Mouse (Mus musculus): ENCODE data around the gene Siah2. TPM values are rescaled to one million over a fixed set of nuclear protein-coding genes. Genes with fewer than 3 reads are reported as not detected.

Gene Siah2
- polyA plus RNA-seq, 1 experiment from 2014 or later: 3.4 TPM

- Histone ChIP-seq H3K4me2 (ENCODE audit: low read depth, low read length) (peak overlapping the region; percentile 41), H3K36me3 (ENCODE audit: control insufficient read depth, insufficient read depth) (no peaks in the 10 kb centered on the region), H3K9me3 (replicated peaks; ENCODE audit: control insufficient read depth, low read length) (no peaks in the 10 kb centered on the region), H3K27ac (ENCODE audit: low read length) (no peak overlapping the region), H3K4me1 (ENCODE audit: control insufficient read depth, low read depth, low read length) (peaks cover 11% of the 10 kb centered on the region), H3K9ac (ENCODE audit: low read depth, low read length) (no peak overlapping the region), H3K27me3 (ENCODE audit: control insufficient read depth, insufficient read depth, low read depth, low read length) (peaks cover 13% of the 10 kb centered on the region), H3K4me3 (ENCODE audit: low read depth, low read length) (peak overlapping the region; percentile 13; the same call in 1 of the 2 replicates)
- ATAC-seq (ENCODE audit: low read depth): no peak
- WGBS (ENCODE audit: insufficient replicate concordance): 63% methylated on average over 3 of the region's 3 CpGs
Measured at GRCm38 (mm10) chr3:58689721-58690120, 2.5 kb downstream of the Siah2 start.

GRCm38 (mm10) chr3:58689105-58689504, 3.1 kb downstream of the Siah2 start:
- Histone ChIP-seq H3K27ac (ENCODE audit: low read length) (no peak overlapping the region), H3K36me3 (ENCODE audit: control insufficient read depth, insufficient read depth) (no peaks in the 10 kb centered on the region), H3K27me3 (ENCODE audit: control insufficient read depth, insufficient read depth, low read depth, low read length) (peaks cover 13% of the 10 kb centered on the region), H3K4me3 (ENCODE audit: low read depth, low read length) (no peak overlapping the region), H3K4me1 (ENCODE audit: control insufficient read depth, low read depth, low read length) (peaks cover 11% of the 10 kb centered on the region), H3K9ac (ENCODE audit: low read depth, low read length) (no peak overlapping the region), H3K4me2 (ENCODE audit: low read depth, low read length) (peak overlapping the region; percentile 41), H3K9me3 (replicated peaks; ENCODE audit: control insufficient read depth, low read length) (no peaks in the 10 kb centered on the region)
- ATAC-seq (ENCODE audit: low read depth): no peak
- 74% methylated on average over 7 of the region's 7 CpGs for WGBS (ENCODE audit: insufficient replicate concordance)

- Histone ChIP-seq H3K27me3 (ENCODE audit: control insufficient read depth, insufficient read depth, low read depth, low read length) (peaks cover 13% of the 10 kb centered on the region), H3K4me1 (ENCODE audit: control insufficient read depth, low read depth, low read length) (peaks cover 13% of the 10 kb centered on the region), H3K4me2 (ENCODE audit: low read depth, low read length) (peak overlapping the region; percentile 9; the same call in 1 of the 2 replicates), H3K4me3 (ENCODE audit: low read depth, low read length) (no peak overlapping the region), H3K27ac (ENCODE audit: low read length) (no peak overlapping the region), H3K9me3 (replicated peaks; ENCODE audit: control insufficient read depth, low read length) (no peaks in the 10 kb centered on the region), H3K9ac (ENCODE audit: low read depth, low read length) (no peak overlapping the region), H3K36me3 (ENCODE audit: control insufficient read depth, insufficient read depth) (no peaks in the 10 kb centered on the region)
- no peak for ATAC-seq (ENCODE audit: low read depth)
- 76% methylated on average over 4 of the region's 4 CpGs for WGBS (ENCODE audit: insufficient replicate concordance)
Measured at GRCm38 (mm10) chr3:58688551-58688950, 3.6 kb downstream of the Siah2 start.

- WGBS (ENCODE audit: insufficient replicate concordance): 59% methylated on average over 2 of the region's 2 CpGs
- H3K4me2 ChIP-seq (ENCODE audit: low read depth, low read length): peak overlapping the region; percentile 1
- no peak for ATAC-seq (ENCODE audit: low read depth)
Measured at GRCm38 (mm10) chr3:58686922-58687284, 5.3 kb downstream of the Siah2 start.

GRCm38 (mm10) chr3:58686206-58686921, 5.8 kb downstream of the Siah2 start:
- Histone ChIP-seq H3K9ac (ENCODE audit: low read depth, low read length) (no peak overlapping the region), H3K27ac (ENCODE audit: low read length) (peak overlapping the region; percentile 74), H3K4me2 (ENCODE audit: low read depth, low read length) (peak overlapping the region; percentile 17), H3K4me1 (ENCODE audit: control insufficient read depth, low read depth, low read length) (peaks cover 10% of the 10 kb centered on the region), H3K4me3 (ENCODE audit: low read depth, low read length) (no peak overlapping the region), H3K27me3 (ENCODE audit: control insufficient read depth, insufficient read depth, low read depth, low read length) (peaks cover 2% of the 10 kb centered on the region), H3K36me3 (ENCODE audit: control insufficient read depth, insufficient read depth) (no peaks in the 10 kb centered on the region), H3K9me3 (replicated peaks; ENCODE audit: control insufficient read depth, low read length) (no peaks in the 10 kb centered on the region)
- ATAC-seq (ENCODE audit: low read depth): peak; percentile 69
- 56% methylated on average over 7 of the region's 7 CpGs for WGBS (ENCODE audit: insufficient replicate concordance)

More at GRCm38 (mm10) chr3:58686922-58687284, 5.3 kb downstream of the Siah2 start:
- Histone ChIP-seq H3K9me3 (replicated peaks; ENCODE audit: control insufficient read depth, low read length) (no peaks in the 10 kb centered on the region), H3K36me3 (ENCODE audit: control insufficient read depth, insufficient read depth) (no peaks in the 10 kb centered on the region), H3K27ac (ENCODE audit: low read length) (no peak overlapping the region), H3K4me1 (ENCODE audit: control insufficient read depth, low read depth, low read length) (peaks cover 10% of the 10 kb centered on the region), H3K9ac (ENCODE audit: low read depth, low read length) (no peak overlapping the region), H3K4me3 (ENCODE audit: low read depth, low read length) (no peak overlapping the region), H3K27me3 (ENCODE audit: control insufficient read depth, insufficient read depth, low read depth, low read length) (peaks cover 7% of the 10 kb centered on the region)

GRCm38 (mm10) chr3:58685396-58685795, 6.8 kb downstream of the Siah2 start:
- ATAC-seq (ENCODE audit: low read depth): no peak
- Histone ChIP-seq H3K27ac (ENCODE audit: low read length) (no peak overlapping the region), H3K27me3 (ENCODE audit: control insufficient read depth, insufficient read depth, low read depth, low read length) (no peaks in the 10 kb centered on the region), H3K36me3 (ENCODE audit: control insufficient read depth, insufficient read depth) (no peaks in the 10 kb centered on the region), H3K9ac (ENCODE audit: low read depth, low read length) (no peak overlapping the region), H3K4me1 (ENCODE audit: control insufficient read depth, low read depth, low read length) (peaks cover 8% of the 10 kb centered on the region), H3K4me2 (ENCODE audit: low read depth, low read length) (no peak overlapping the region), H3K9me3 (replicated peaks; ENCODE audit: control insufficient read depth, low read length) (no peaks in the 10 kb centered on the region), H3K4me3 (ENCODE audit: low read depth, low read length) (no peak overlapping the region)
- WGBS (ENCODE audit: insufficient replicate concordance): 62% methylated on average over 3 of the region's 3 CpGs

- H3K9me3 ChIP-seq (replicated peaks; ENCODE audit: control insufficient read depth, low read length): no peaks in the 10 kb centered on the region
- no peaks in the 10 kb centered on the region for H3K27me3 ChIP-seq (ENCODE audit: control insufficient read depth, insufficient read depth, low read depth, low read length)
- H3K4me3 ChIP-seq (ENCODE audit: low read depth, low read length): no peak overlapping the region
- H3K9ac ChIP-seq (ENCODE audit: low read depth, low read length): no peak overlapping the region
- no peak overlapping the region for H3K27ac ChIP-seq (ENCODE audit: low read length)
- no peak overlapping the region for H3K4me2 ChIP-seq (ENCODE audit: low read depth, low read length)
- WGBS (ENCODE audit: insufficient replicate concordance): 65% methylated on average over 7 of the region's 7 CpGs
- ATAC-seq (ENCODE audit: low read depth): no peak
- H3K4me1 ChIP-seq (ENCODE audit: control insufficient read depth, low read depth, low read length): peaks cover 11% of the 10 kb centered on the region
- no peaks in the 10 kb centered on the region for H3K36me3 ChIP-seq (ENCODE audit: control insufficient read depth, insufficient read depth)
Measured at GRCm38 (mm10) chr3:58683346-58683745, 8.9 kb downstream of the Siah2 start.

- Histone ChIP-seq H3K36me3 (ENCODE audit: control insufficient read depth, insufficient read depth) (no peaks in the 10 kb centered on the region), H3K4me3 (ENCODE audit: low read depth, low read length) (no peak overlapping the region), H3K27ac (ENCODE audit: low read length) (peak overlapping the region; percentile 62), H3K9me3 (replicated peaks; ENCODE audit: control insufficient read depth, low read length) (no peaks in the 10 kb centered on the region), H3K4me2 (ENCODE audit: low read depth, low read length) (no peak overlapping the region), H3K27me3 (ENCODE audit: control insufficient read depth, insufficient read depth, low read depth, low read length) (no peaks in the 10 kb centered on the region), H3K9ac (ENCODE audit: low read depth, low read length) (no peak overlapping the region), H3K4me1 (ENCODE audit: control insufficient read depth, low read depth, low read length) (peaks cover 11% of the 10 kb centered on the region)
- WGBS (ENCODE audit: insufficient replicate concordance): 60% methylated on average over 4 of the region's 4 CpGs
- no peak for ATAC-seq (ENCODE audit: low read depth)
Measured at GRCm38 (mm10) chr3:58682336-58682735, 9.9 kb downstream of the Siah2 start.

GRCm38 (mm10) chr3:58681831-58682230, 10.4 kb downstream of the Siah2 start:
- Histone ChIP-seq H3K27me3 (ENCODE audit: control insufficient read depth, insufficient read depth, low read depth, low read length) (no peaks in the 10 kb centered on the region), H3K4me2 (ENCODE audit: low read depth, low read length) (peak overlapping the region; percentile 32), H3K9me3 (replicated peaks; ENCODE audit: control insufficient read depth, low read length) (no peaks in the 10 kb centered on the region), H3K4me3 (ENCODE audit: low read depth, low read length) (no peak overlapping the region), H3K4me1 (ENCODE audit: control insufficient read depth, low read depth, low read length) (peaks cover 14% of the 10 kb centered on the region), H3K9ac (ENCODE audit: low read depth, low read length) (no peak overlapping the region), H3K27ac (ENCODE audit: low read length) (peak overlapping the region; percentile 48; the same call in 1 of the 2 replicates), H3K36me3 (ENCODE audit: control insufficient read depth, insufficient read depth) (no peaks in the 10 kb centered on the region)
- ATAC-seq (ENCODE audit: low read depth): no peak
- WGBS (ENCODE audit: insufficient replicate concordance): 40% methylated on average over 2 of the region's 2 CpGs

All from liver, embryonic 16.5 days (tissue).